Mouse (Mus musculus): ENCODE data around the gene Pafah1b3.
A peak's percentile ranks its signal among the peaks of the same experiment; 100 is the strongest.

Pafah1b3 gene

GRCm38 (mm10) chr7:25305956-25306613 is 8.3 kb upstream of the Pafah1b3 start, which contains the start of gene Tmem145:
Gene Tmem145, plus strand, starts transcription at chr7:25306106.
- DNase-seq (ENCODE audit: low spot score in 2 of 2), result no peak

GRCm38 (mm10) chr7:25305481-25305880 is 7.7 kb upstream of the Pafah1b3 start:
- no peak for DNase-seq (ENCODE audit: low spot score in 2 of 2)

- DNase-seq (ENCODE audit: low spot score in 2 of 2), result no peak
Measured at GRCm38 (mm10) chr7:25303685-25304006, 5.9 kb upstream of the Pafah1b3 start.

DNA sequence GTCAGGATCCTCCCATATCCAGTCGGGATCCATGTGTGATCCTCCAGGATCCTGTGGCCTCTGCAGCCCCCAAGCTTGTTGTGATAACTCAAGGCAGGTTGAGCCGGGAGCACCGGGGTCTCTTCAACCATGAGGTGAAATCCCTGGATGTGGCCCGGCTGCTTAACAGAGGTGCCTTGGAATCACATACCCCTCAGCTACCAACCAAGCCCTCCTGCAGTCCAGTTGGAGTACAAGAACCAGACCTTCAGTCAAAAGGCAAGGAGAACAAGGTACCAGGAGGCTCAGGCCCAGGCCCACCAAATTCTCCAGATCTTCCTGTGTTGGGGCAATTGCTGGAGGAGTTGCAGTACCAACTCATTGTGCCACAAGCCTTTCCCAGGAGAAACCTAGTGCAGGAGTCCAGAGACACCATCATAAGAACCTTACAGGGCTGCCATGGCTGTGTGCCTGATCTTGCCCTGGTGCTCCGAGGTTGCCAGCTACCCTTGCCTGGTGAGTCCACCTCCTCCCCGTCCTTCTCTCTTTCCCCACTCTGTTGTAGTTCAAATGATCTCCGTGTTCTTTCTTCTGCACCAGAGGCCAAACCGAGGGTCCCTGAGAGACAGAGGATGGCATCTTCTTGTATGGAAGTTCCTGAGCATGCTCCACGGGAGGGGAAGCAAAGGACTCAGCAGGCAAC is 5.4 kb upstream of the Pafah1b3 start:
- no peak for DNase-seq (ENCODE audit: low spot score in 2 of 2)

DNA sequence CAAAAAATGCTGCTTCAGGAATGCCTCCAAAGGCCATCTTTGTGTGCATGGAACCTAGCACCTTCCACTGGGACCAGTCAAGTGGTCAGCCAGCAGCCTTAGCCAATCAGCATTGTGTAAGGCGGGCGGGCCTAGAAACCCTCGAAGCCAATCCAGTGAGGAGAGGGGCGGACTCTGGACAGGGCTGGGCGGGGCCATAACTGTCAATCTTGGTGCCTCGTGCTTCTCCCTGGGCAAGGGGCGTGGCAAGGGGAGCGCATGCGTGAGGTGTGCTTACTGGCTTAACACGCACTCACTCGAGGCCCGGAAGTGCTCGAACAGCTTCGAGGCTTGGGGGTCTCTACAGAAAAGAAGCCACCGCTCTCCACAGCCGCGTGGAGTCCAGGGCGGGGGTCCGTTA is 3.3 kb upstream of the Pafah1b3 start, which contains the start of gene Prr19:
Gene Prr19, plus strand, starts transcription at position 349 of the 400 bp plus-strand sequence.
- DNase-seq (ENCODE audit: low spot score in 2 of 2), result no peak

- DNase-seq (ENCODE audit: low spot score in 2 of 2), result peak; percentile 66 to 70
Measured at GRCm38 (mm10) chr7:25296945-25297453, 787 bp downstream of the Pafah1b3 start.

DNA sequence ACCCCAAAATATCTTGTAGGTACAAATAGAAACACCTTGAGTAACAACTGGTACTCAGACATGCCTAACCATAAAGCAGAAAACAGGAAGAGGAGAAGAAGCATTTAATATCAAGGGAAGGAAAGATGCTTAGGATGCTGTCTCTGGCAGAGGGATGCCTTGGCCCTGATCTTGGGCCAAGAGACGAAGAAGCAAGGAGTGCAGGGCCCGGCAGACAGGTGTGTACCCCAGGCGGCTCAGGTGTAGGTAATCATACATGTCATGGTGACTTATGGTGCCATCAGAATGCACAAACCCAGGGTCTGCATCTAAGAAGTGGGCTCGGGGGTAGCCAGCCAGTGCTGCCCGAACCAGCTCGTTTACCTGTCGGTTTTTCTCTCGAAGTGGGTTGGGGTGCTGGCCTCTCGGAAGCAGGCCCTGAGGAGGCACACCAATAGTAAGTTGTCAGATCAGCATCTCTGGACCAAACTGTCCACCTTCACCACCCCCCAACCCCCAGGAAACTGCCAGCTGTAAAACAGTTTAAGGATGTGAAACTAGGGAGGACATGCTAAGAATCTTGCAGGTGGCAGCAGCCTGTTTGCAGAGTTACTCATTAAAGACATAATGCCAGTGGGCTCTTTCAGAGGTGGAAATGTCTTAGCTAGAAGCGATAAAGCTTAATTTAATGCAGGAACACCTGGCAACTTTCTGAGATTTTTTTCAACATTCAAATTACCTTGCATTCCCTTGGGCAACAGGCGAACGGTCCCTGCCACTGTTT is 2.6 kb downstream of the Pafah1b3 start:
- DNase-seq (ENCODE audit: low spot score in 2 of 2), result peak; percentile 64 to 65

GRCm38 (mm10) chr7:25294495-25294894 is 3.3 kb downstream of the Pafah1b3 start:
- no peak for DNase-seq (ENCODE audit: low spot score in 2 of 2)

- DNase-seq (ENCODE audit: low spot score in 2 of 2), result no peak
Measured at GRCm38 (mm10) chr7:25293191-25293739, 4.5 kb downstream of the Pafah1b3 start.

GRCm38 (mm10) chr7:25292107-25292506 is 5.7 kb downstream of the Pafah1b3 start:
- DNase-seq (ENCODE audit: low spot score in 2 of 2), result no peak

DNA sequence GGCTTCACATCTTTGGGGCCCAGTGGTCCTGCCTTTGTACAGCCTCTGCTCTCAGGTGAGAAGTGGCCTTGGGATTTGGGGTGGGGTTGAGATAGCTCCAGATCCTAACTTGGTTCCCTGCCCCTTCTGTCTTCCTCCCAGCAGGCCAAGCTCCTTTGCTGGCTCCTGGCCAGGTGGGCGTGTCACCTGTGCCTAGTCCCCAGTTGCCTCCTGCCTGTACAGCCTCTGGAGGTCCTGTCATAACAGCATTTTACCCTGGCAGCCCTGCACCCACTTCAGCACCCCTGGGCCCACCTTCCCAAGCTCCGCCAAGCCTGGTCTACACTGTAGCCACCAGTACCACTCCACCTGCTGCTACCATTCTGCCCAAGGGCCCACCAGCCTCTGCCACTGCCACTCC is 6.9 kb downstream of the Pafah1b3 start:
- DNase-seq (ENCODE audit: low spot score in 2 of 2), result peak in 1 of 2 experiments; percentile 34

GRCm38 (mm10) chr7:25290463-25290862 is 7.3 kb downstream of the Pafah1b3 start:
- no peak for DNase-seq (ENCODE audit: low spot score in 2 of 2)

- no peak for DNase-seq (ENCODE audit: low spot score in 2 of 2)
Measured at GRCm38 (mm10) chr7:25289925-25290324, 7.9 kb downstream of the Pafah1b3 start.

DNA sequence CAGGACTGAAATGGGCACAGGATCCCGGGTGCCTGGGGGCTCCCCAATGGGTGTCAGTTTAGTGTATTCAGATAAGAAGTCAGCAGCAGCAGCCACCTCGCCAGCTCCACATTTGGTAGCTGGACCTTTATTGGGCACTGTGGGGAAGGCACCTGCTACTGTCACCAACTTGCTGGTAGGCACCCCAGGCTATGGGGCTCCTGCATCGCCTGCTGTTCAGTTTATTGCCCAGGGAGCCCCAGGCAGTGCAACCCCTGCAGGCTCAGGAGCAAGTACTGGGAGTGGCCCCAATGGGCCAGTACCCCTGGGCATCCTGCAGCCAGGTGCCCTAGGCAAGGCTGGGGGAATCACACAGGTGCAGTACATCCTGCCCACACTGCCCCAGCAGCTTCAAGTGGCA is 9.1 kb downstream of the Pafah1b3 start:
- no peak for DNase-seq (ENCODE audit: low spot score in 2 of 2)

- DNase-seq (ENCODE audit: low spot score in 2 of 2), result no peak
Measured at GRCm38 (mm10) chr7:25288011-25288410, 9.8 kb downstream of the Pafah1b3 start.

DNA sequence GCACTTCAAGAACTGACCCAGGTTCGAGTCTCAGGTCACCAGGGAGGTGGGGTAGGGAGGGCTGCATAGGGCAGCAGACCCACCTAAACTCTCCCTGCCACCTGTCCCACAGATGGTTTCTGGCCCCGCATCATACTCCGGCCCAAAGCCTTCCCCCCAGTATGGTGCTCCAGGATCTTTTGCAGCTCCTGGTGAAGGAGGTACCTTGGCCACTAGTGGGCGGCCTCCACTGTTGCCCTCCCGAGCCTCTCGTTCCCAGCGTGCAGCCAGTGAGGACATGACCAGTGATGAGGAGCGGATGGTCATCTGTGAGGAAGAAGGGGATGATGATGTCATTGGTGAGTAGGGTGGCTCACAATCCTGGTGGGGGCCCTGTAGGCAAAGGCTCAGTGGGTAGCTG is 10.8 kb downstream of the Pafah1b3 start:
- no peak for DNase-seq (ENCODE audit: low spot score in 2 of 2)

DNA sequence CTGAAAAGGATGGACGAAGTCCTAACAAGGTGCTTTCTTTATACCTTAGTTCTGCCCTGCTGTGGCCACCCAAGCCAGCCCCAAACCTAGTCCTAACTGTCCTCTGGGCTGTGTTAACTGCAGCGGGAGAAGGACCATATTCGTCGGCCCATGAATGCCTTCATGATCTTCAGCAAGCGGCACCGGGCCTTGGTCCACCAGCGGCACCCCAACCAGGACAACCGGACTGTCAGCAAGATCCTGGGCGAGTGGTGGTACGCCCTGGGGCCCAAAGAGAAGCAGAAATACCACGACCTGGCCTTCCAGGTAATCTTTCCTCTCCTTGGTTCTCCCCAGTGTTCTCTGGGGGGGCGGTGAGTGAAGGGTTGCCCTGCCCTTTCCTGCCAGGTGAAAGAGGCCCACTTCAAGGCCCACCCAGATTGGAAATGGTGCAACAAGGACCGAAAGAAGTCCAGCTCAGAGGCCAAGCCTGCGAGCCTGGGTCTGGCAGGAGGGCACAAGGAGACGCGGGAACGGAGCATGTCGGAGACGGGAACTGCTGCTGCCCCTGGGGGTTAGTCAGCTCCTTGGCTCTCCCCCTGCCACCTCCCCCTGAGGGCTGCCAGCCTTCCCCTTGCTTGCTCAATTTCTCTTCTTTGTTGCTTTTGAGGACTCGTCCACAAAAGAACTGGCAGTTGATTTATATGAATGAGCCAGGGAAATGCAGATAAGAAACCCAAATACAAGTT is 12.1 kb downstream of the Pafah1b3 start:
- no peak for DNase-seq (ENCODE audit: low spot score in 2 of 2)

GRCm38 (mm10) chr7:25284766-25285165 is 13.0 kb downstream of the Pafah1b3 start:
- no peak for DNase-seq (ENCODE audit: low spot score in 2 of 2)

DNA sequence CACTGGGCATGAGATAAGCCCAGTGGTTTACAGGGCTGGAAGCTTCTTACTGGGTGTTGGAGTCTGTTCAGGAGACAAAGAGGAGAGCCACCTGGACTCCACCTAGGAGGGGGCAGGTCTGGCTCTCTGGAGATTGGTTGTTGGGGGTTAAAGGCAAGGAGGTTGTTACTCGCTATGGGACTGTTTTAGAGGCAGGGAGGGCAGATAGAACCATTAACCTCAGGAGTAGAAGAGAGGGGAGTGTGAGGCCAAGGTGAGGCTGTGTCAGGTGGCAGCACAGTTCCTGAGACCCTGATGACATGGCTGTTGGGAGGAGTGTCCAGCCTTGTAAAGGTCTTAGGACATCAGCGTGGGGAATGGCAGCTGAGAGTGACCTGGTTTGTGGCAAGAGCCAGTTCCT is 13.6 kb downstream of the Pafah1b3 start:
- DNase-seq (ENCODE audit: low spot score in 2 of 2), result peak in 1 of 2 experiments; percentile 2

DNA sequence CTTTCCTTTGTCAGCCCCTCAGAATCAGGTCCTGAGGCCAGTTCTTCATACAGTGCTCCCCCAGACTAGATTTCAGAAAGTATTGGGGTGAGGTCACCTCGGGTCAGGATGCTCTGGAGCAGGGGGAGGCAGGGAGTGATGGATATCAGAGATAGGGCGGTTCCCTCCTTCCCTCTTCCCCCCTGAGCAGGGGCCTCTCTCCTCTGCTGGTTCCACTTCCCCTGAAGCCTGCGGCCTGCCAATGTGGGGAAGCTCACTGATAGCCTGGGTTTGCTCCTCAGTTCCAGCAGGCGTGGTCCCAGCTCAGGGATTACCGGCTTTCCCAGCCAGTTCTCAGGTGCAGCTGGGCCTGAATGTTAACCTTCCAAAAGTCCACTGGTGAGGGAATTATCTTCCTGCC is 14.1 kb downstream of the Pafah1b3 start:
- DNase-seq (ENCODE audit: low spot score in 2 of 2), result peak in 1 of 2 experiments; percentile 44

DNA sequence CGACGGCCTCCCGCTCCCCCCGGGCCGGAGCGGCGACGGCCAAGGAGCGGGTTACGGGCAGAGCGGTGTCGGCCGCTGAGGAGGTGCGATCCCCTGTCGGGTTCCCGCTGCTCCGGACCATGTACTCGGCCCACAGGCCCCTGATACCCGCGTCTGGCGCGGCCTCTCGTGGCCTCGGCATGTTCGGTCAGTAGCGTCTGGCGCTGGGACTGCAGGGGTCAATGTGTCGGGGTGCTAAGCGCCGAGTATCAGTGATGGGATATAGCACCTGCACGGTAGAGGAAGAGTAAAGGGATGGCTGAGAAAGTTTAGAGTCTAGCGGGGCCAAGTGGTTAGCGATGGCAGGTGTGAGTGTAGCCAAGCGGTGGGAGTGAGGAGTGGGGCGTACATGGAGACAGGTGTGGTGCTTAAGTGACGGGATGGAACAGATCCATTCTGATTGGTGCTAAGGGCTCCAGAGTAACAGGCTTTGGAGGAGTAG is 15.0 kb downstream of the Pafah1b3 start:
- DNase-seq (ENCODE audit: low spot score in 2 of 2), result peak in 1 of 2 experiments; percentile 58
